Mouse (Mus musculus) CH12.LX (cell line): Measurements from ENCODE around the gene Pla2g4e. TPM values are rescaled to one million over a fixed set of nuclear protein-coding genes. Genes with fewer than 3 reads are reported as not detected.

ENCODE experiments used
- DNase-seq: peaks from one replicate; pipeline ENCODE4 v3.0.0-alpha.2; 2013; ENCODE audit errors: extremely low read depth
- H3K27ac ChIP-seq: 2 replicates; pipeline ENCODE4 v1.5.1; 2012; ENCODE audit warnings: low read depth, mild to moderate bottlenecking, control low read depth, moderate library complexity; ENCODE audit not compliant: insufficient read depth
- H3K27me3 ChIP-seq: replicated peaks from 2 replicates; pipeline ENCODE3; 2012; ENCODE audit warnings: inconsistent platforms
- H3K36me3 ChIP-seq, 2 experiments: replicated peaks in 1 of 2; 2 replicates each; pipeline versions ENCODE3 to v1.6.1; 2012; ENCODE audit warnings: inconsistent platforms in 1 of 2, low read length in 1 of 2, mild to moderate bottlenecking in 1 of 2, mixed read lengths in 1 of 2, moderate library complexity in 1 of 2; ENCODE audit not compliant: control insufficient read depth in 1 of 2, insufficient read depth in 1 of 2
- H3K4me1 ChIP-seq, 2 experiments: 2 replicates each; pipeline ENCODE4 v1.6.1; 2012; ENCODE audit warnings: inconsistent platforms in 1 of 2, moderate library complexity in 1 of 2; ENCODE audit not compliant: insufficient read depth in 2 of 2, control insufficient read depth in 1 of 2
- H3K4me2 ChIP-seq: 2 replicates; pipeline ENCODE4 v1.6.1; 2012; ENCODE audit warnings: low read depth, mild to moderate bottlenecking, control low read depth; ENCODE audit not compliant: poor library complexity, insufficient read depth, severe bottlenecking
- H3K4me3 ChIP-seq, 3 experiments: fragments of 150-350 bp in 1 of 3; sonication (generic) in 1 of 3; replicated peaks in 1 of 3; 2 replicates each; pipeline versions ENCODE3 to v1.5.1; 2011 to 2012; ENCODE audit warnings: low read depth in 2 of 3, low read length in 2 of 3, mild to moderate bottlenecking in 2 of 3, moderate library complexity in 2 of 3, control low read depth in 1 of 3, improper control_type of control experiment in 1 of 3, inconsistent platforms in 1 of 3, mixed read lengths in 1 of 3; ENCODE audit not compliant: poor library complexity in 1 of 3
- H3K79me2 ChIP-seq: replicated peaks from 2 replicates; pipeline ENCODE4 v1.6.1; 2012; ENCODE audit warnings: mild to moderate bottlenecking, moderate library complexity; ENCODE audit not compliant: control insufficient read depth, poor library complexity, insufficient read depth, severe bottlenecking; ENCODE audit errors: extremely low read depth
- H3K9ac ChIP-seq: 2 replicates; pipeline ENCODE4 v1.6.1; 2012; ENCODE audit warnings: low read depth, mild to moderate bottlenecking, control low read depth, moderate library complexity; ENCODE audit not compliant: insufficient read depth
- H3K9me3 ChIP-seq: replicated peaks from 2 replicates; pipeline ENCODE3; 2012; ENCODE audit warnings: low read length, inconsistent platforms, mixed read lengths
- BHLHE40 ChIP-seq: IDR thresholded peaks from 2 replicates; pipeline ENCODE4 v1.6.1; 2011; ENCODE audit warnings: mild to moderate bottlenecking, low read depth, low read length, improper control_type of control experiment
- CHD1 ChIP-seq: IDR thresholded peaks from 2 replicates; pipeline ENCODE4 v1.6.1; 2012; ENCODE audit warnings: low read depth, low read length, improper control_type of control experiment, inconsistent platforms
- CHD2 ChIP-seq: IDR thresholded peaks from 2 replicates; pipeline ENCODE4 v1.6.1; 2011; ENCODE audit warnings: low read length, improper control_type of control experiment
- E2F4 ChIP-seq: IDR thresholded peaks from 2 replicates; pipeline ENCODE4 v1.6.1; 2011; ENCODE audit warnings: low read depth, low read length, improper control_type of control experiment; ENCODE audit not compliant: insufficient replicate concordance
- ELF1 ChIP-seq: IDR thresholded peaks from 2 replicates; pipeline ENCODE4 v1.6.1; 2014; ENCODE audit warnings: low read depth, mild to moderate bottlenecking, inconsistent platforms, low read length, improper control_type of control experiment
- EP300 ChIP-seq: IDR thresholded peaks from 2 replicates; pipeline ENCODE4 v1.6.1; 2011; ENCODE audit warnings: low read length, improper control_type of control experiment
- HCFC1 ChIP-seq: IDR thresholded peaks from 2 replicates; pipeline ENCODE4 v1.6.1; 2012; ENCODE audit warnings: low read depth, mild to moderate bottlenecking, inconsistent platforms, low read length, improper control_type of control experiment
- IRF4 ChIP-seq: IDR thresholded peaks from 2 replicates; pipeline ENCODE4 v1.6.1; 2014; ENCODE audit warnings: low read depth, mild to moderate bottlenecking, inconsistent platforms, low read length, improper control_type of control experiment
- JUND ChIP-seq: conservative IDR thresholded peaks from 2 replicates; pipeline ENCODE4 v1.6.1; 2011; ENCODE audit warnings: low read depth, low read length, improper control_type of control experiment
- KAT2A ChIP-seq: IDR thresholded peaks from 2 replicates; pipeline ENCODE4 v1.6.1; 2012; ENCODE audit warnings: low read length, improper control_type of control experiment, inconsistent platforms; ENCODE audit not compliant: insufficient replicate concordance
- MAX ChIP-seq: IDR thresholded peaks from 2 replicates; pipeline ENCODE4 v1.6.1; 2011; ENCODE audit warnings: low read length, improper control_type of control experiment
- MAZ ChIP-seq: IDR thresholded peaks from 2 replicates; pipeline ENCODE4 v1.6.1; 2012; ENCODE audit warnings: low read depth, mild to moderate bottlenecking, inconsistent platforms, low read length, improper control_type of control experiment, moderate library complexity
- MEF2A ChIP-seq: IDR thresholded peaks from 2 replicates; pipeline ENCODE4 v1.6.1; 2014; ENCODE audit warnings: low read depth, mild to moderate bottlenecking, inconsistent platforms, low read length, improper control_type of control experiment, borderline replicate concordance
- PAX5 ChIP-seq: IDR thresholded peaks from 2 replicates; pipeline ENCODE4 v1.6.1; 2012; ENCODE audit warnings: low read length, inconsistent platforms, mixed read lengths
- POLR2A ChIP-seq: IDR thresholded peaks from 2 replicates; pipeline ENCODE4 v1.6.1; 2011; ENCODE audit warnings: low read depth, mild to moderate bottlenecking, improper control_type of control experiment, low read length
- RAD21 ChIP-seq: IDR thresholded peaks from 2 replicates; pipeline ENCODE4 v1.6.1; 2011; ENCODE audit warnings: low read depth, mild to moderate bottlenecking, low read length, improper control_type of control experiment, moderate library complexity
- SIN3A ChIP-seq: IDR thresholded peaks from 2 replicates; pipeline ENCODE4 v1.6.1; 2012; ENCODE audit warnings: low read length, improper control_type of control experiment, inconsistent platforms
- SMC3 ChIP-seq: IDR thresholded peaks from 2 replicates; pipeline ENCODE4 v1.6.1; 2011; ENCODE audit warnings: low read depth, low read length, improper control_type of control experiment
- TBP ChIP-seq: conservative IDR thresholded peaks from 2 replicates; pipeline ENCODE4 v1.6.1; 2011; ENCODE audit warnings: low read depth, low read length, improper control_type of control experiment
- TCF12 ChIP-seq: IDR thresholded peaks from 2 replicates; pipeline ENCODE4 v1.6.1; 2014; ENCODE audit warnings: low read depth, mild to moderate bottlenecking, inconsistent platforms, low read length, improper control_type of control experiment
- USF2 ChIP-seq: conservative IDR thresholded peaks from 2 replicates; pipeline ENCODE4 v1.6.1; 2011; ENCODE audit warnings: low read depth, low read length, improper control_type of control experiment
- ZC3H11A ChIP-seq: IDR thresholded peaks from 2 replicates; pipeline ENCODE4 v1.6.1; 2012; ENCODE audit warnings: low read depth, mild to moderate bottlenecking, inconsistent platforms, low read length, improper control_type of control experiment
- dilution Hi-C: fragments of 300-500 bp; cut with MboI; formaldehyde crosslinking; loops from 2 replicates; pipeline ENCODE4 v1.14.3; 2020; ENCODE audit warnings: low sequenced_read_pairs; ENCODE audit not compliant: extremely low pct_unique_long_range_greater_than_20kb, extremely low pct_ligation_motif_present
- in situ Hi-C: fragments of 300-500 bp; cut with MboI; formaldehyde crosslinking; loops from 3 replicates; pipeline ENCODE4 v1.14.3; 2019; ENCODE audit warnings: low sequenced_read_pairs, low pct_ligation_motif_present, low pct_unique_long_range_greater_than_20kb, mixed read lengths
- polyA plus RNA-seq: library from polyadenylated mRNA; unstranded; fragments of >175 nt; gene quantifications from 2 replicates; pipeline ENCODE4 v1.2.1, GENCODE M21; 2012; ENCODE audit warnings: low read depth; ENCODE audit not compliant: insufficient read length
- total RNA-seq, 2 experiments: library from RNA; depleted of rRNA; stranded (reverse); fragments of 300-350 nt in 1 of 2; fragments of >200 nt in 1 of 2; gene quantifications; 2 replicates each; pipeline ENCODE4 v1.2.3; 2012 to 2014

Pla2g4e gene
- total and polyA plus RNA-seq, 3 experiments = not detected

- TF ChIP-seq ELF1 (no peak), TCF12 (no peak), PAX5 (no peak), USF2 (no peak), CHD2 (no peak), SMC3 (no peak), KAT2A (no peak), HCFC1 (no peak)
- H3K36me3 ChIP-seq = peaks cover 0 to 25% of the 10 kb centered on the region in 2 experiments
Measured at GRCm38 (mm10) chr2:120149634-120150033, 95.5 kb downstream of the Pla2g4e start.

GRCm38 (mm10) chr2:120147999-120148398, 97.1 kb downstream of the Pla2g4e start:
- dilution Hi-C loops (no loop called here), in situ Hi-C loops (no loop called here)
- Histone ChIP-seq H3K4me2 (no peak overlapping the region), H3K4me1 (peaks cover 0 to 22% of the 10 kb centered on the region in 2 experiments; a peak in 2 of 4 replicates), H3K9ac (no peak overlapping the region), H3K9me3 (no peaks in the 10 kb centered on the region), H3K79me2 (no peaks in the 10 kb centered on the region; the same call in 1 of the 2 replicates), H3K36me3 (peaks cover 0 to 25% of the 10 kb centered on the region in 2 experiments), H3K27ac (no peak overlapping the region), H3K4me3 (no peak overlapping the region), H3K27me3 (no peaks in the 10 kb centered on the region)
- DNase-seq = no peak
- TF ChIP-seq MAZ = no peak
- no peak for TF ChIP-seq BHLHE40
- TF ChIP-seq PAX5 = no peak
- no peak for TF ChIP-seq HCFC1
- no peak for TF ChIP-seq POLR2A
- no peak for TF ChIP-seq JUND
- no peak for TF ChIP-seq MAX
- no peak for TF ChIP-seq CHD1
- no peak for TF ChIP-seq EP300
- TF ChIP-seq TBP = no peak
- TF ChIP-seq MEF2A = no peak
- TF ChIP-seq USF2 = no peak
- TF ChIP-seq E2F4 = no peak
- no peak for TF ChIP-seq ZC3H11A
- no peak for TF ChIP-seq SIN3A
- no peak for TF ChIP-seq IRF4
- TF ChIP-seq CHD2 = no peak
- TF ChIP-seq RAD21 = no peak

More at GRCm38 (mm10) chr2:120149634-120150033, 95.5 kb downstream of the Pla2g4e start:
- H3K4me3 ChIP-seq = no peak overlapping the region
- in situ Hi-C loops = no loop called here
- H3K9me3 ChIP-seq = no peaks in the 10 kb centered on the region
- H3K9ac ChIP-seq = no peak overlapping the region
- no peak overlapping the region for H3K4me2 ChIP-seq
- H3K79me2 ChIP-seq = no peaks in the 10 kb centered on the region; the same call in 1 of the 2 replicates
- no peak for DNase-seq
- no peaks in the 10 kb centered on the region for H3K27me3 ChIP-seq
- H3K27ac ChIP-seq = no peak overlapping the region
- H3K4me1 ChIP-seq = peaks cover 0 to 31% of the 10 kb centered on the region in 2 experiments; a peak in 2 of 4 replicates
- dilution Hi-C loops = no loop called here
